Mouse (Mus musculus): Measurements from ENCODE around the gene Pde3b.

GRCm38 (mm10) chr7:114474889-114475288, 59.8 kb downstream of the Pde3b start:
- TF ChIP-seq CTCF (IDR thresholded peaks at IDR 0.05; ENCODE audit: low read depth, low read length), result no peak
- no peak for TF ChIP-seq GATA1 (IDR thresholded peaks at IDR 0.05; ENCODE audit: borderline replicate concordance, low read length)
- TF ChIP-seq TAL1 (conservative IDR thresholded peaks at IDR 0.05; ENCODE audit: low read depth, low read length), result no peak
- no peak for TF ChIP-seq GATA2 (IDR thresholded peaks at IDR 0.05; ENCODE audit: borderline replicate concordance, low read depth, low read length)

All from G1E (cell line).